Mouse (Mus musculus) bone marrow macrophage, adult 2 months (primary cell): ENCODE results near the gene Itpr1. TPM values are rescaled to one million over a fixed set of nuclear protein-coding genes. Genes with fewer than 3 reads are reported as not detected.

Experiments used
- H3K27ac ChIP-seq: 2 replicates; pipeline ENCODE4 v1.5.1; 2012; ENCODE audit warnings: low read depth, low read length; ENCODE audit not compliant: insufficient read depth
- H3K4me1 ChIP-seq: 2 replicates; pipeline ENCODE4 v1.6.1; 2012; ENCODE audit warnings: low read length; ENCODE audit not compliant: control insufficient read depth, insufficient read depth
- H3K4me3 ChIP-seq: 2 replicates; pipeline ENCODE4 v1.5.1; 2012; ENCODE audit warnings: mild to moderate bottlenecking, low read length, moderate library complexity; ENCODE audit not compliant: insufficient read depth
- CTCF ChIP-seq: IDR thresholded peaks from 2 replicates; pipeline ENCODE4 v1.5.1; 2012; ENCODE audit warnings: low read depth, mild to moderate bottlenecking, low read length, moderate library complexity
- POLR2A ChIP-seq: IDR thresholded peaks from 2 replicates; pipeline ENCODE4 v1.6.1; 2012; ENCODE audit warnings: mild to moderate bottlenecking, low read depth, low read length, borderline replicate concordance
- polyA plus RNA-seq: library from polyadenylated mRNA; stranded (reverse); fragments of >200 nt; gene quantifications from 2 replicates; pipeline ENCODE4 v1.2.4, GENCODE M21; 2012; ENCODE audit not compliant: missing spikeins, insufficient read depth, insufficient read length

Itpr1 gene
- polyA plus RNA-seq, 1 experiment, result 10.9 TPM

- Histone ChIP-seq H3K4me1 (peaks cover 56% of the 10 kb centered on the region), H3K4me3 (no peak overlapping the region), H3K27ac (no peak overlapping the region)
- TF ChIP-seq POLR2A, result no peak
- TF ChIP-seq CTCF, result no peak
Observed at GRCm38 (mm10) chr6:108529150-108529549, 316.3 kb downstream of the Itpr1 start.

- H3K27ac ChIP-seq, result no peak overlapping the region
- TF ChIP-seq CTCF (no peak), POLR2A (no peak)
- peaks cover 57% of the 10 kb centered on the region for H3K4me1 ChIP-seq
- H3K4me3 ChIP-seq, result no peak overlapping the region
Observed at GRCm38 (mm10) chr6:108530781-108531323, 318.0 kb downstream of the Itpr1 start.

GRCm38 (mm10) chr6:108531324-108532311 lies 318.7 kb downstream of the Itpr1 start:
- H3K27ac ChIP-seq, result no peak overlapping the region

GRCm38 (mm10) chr6:108532486-108533179 lies 319.7 kb downstream of the Itpr1 start:
- Histone ChIP-seq H3K4me3 (no peak overlapping the region), H3K27ac (no peak overlapping the region), H3K4me1 (peaks cover 63% of the 10 kb centered on the region)
- TF ChIP-seq POLR2A (no peak), CTCF (no peak)

More at GRCm38 (mm10) chr6:108531324-108532311, 318.7 kb downstream of the Itpr1 start:
- Histone ChIP-seq H3K4me1 (peaks cover 64% of the 10 kb centered on the region), H3K4me3 (no peak overlapping the region)
- TF ChIP-seq CTCF (no peak), POLR2A (no peak)

GRCm38 (mm10) chr6:108534139-108534538 lies 321.2 kb downstream of the Itpr1 start:
- no peak overlapping the region for H3K27ac ChIP-seq
- peaks cover 57% of the 10 kb centered on the region for H3K4me1 ChIP-seq
- no peak overlapping the region for H3K4me3 ChIP-seq
- TF ChIP-seq CTCF (no peak), POLR2A (no peak)

- Histone ChIP-seq H3K27ac (no peak overlapping the region), H3K4me1 (peaks cover 53% of the 10 kb centered on the region), H3K4me3 (no peak overlapping the region)
- TF ChIP-seq CTCF, result no peak
- no peak for TF ChIP-seq POLR2A
Observed at GRCm38 (mm10) chr6:108534596-108534995, 321.7 kb downstream of the Itpr1 start.

GRCm38 (mm10) chr6:108535309-108535708 lies 322.4 kb downstream of the Itpr1 start:
- Histone ChIP-seq H3K4me3 (no peak overlapping the region), H3K27ac (no peak overlapping the region), H3K4me1 (peaks cover 53% of the 10 kb centered on the region)
- TF ChIP-seq CTCF (no peak), POLR2A (no peak)

GRCm38 (mm10) chr6:108536546-108537317 lies 323.8 kb downstream of the Itpr1 start:
- Histone ChIP-seq H3K27ac (no peak overlapping the region), H3K4me3 (peak overlapping the region; percentile 6; the same call in 1 of the 2 replicates), H3K4me1 (peaks cover 45% of the 10 kb centered on the region)
- TF ChIP-seq CTCF (no peak), POLR2A (no peak)

GRCm38 (mm10) chr6:108538406-108538805 lies 325.5 kb downstream of the Itpr1 start:
- no peak overlapping the region for H3K27ac ChIP-seq
- TF ChIP-seq POLR2A, result no peak
- no peak for TF ChIP-seq CTCF
- no peak overlapping the region for H3K4me3 ChIP-seq
- peaks cover 30% of the 10 kb centered on the region for H3K4me1 ChIP-seq
